Mouse (Mus musculus): ENCODE measurements around the gene Qrich1. TPM values are rescaled to one million over a fixed set of nuclear protein-coding genes. Genes with fewer than 3 reads are reported as not detected.
"Not testable (repeated sequence)": the region's sequence is repeated elsewhere in the genome, so short reads cannot be mapped to it uniquely, and the experiment has no call there.

The Qrich1 gene
- total RNA-seq, 2 experiments from 2014 or later = 61.6 to 65.7 TPM

DNA sequence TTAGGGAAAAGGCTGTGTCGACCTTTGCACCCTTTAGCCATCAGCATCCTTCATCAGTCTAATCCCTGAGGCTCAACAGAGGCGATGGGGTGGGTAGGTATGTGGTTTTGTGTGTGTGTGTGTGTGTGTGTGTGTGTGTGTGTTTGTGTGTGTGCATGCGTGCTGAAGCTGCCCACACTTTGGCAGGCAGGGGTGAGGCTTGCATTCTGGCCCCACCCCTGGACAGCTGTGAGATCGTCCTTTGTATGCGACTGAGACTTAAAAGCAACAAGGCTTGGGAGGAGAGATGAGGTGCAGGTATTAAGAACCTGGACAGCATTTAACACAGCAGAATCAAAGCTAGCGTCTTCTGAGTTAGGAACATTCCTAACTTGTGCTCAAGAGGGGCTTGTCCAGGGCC, 60.4 kb downstream of the Qrich1 start:
- intact Hi-C loops (cut with DNase I) = no loop called here
- no peak for DNase-seq (ENCODE audit: low spot score)

- intact Hi-C loops (cut with DNase I) = no loop called here
Observed at GRCm38 (mm10) chr9:108577934-108578544, 61.4 kb downstream of the Qrich1 start.

GRCm38 (mm10) chr9:108578545-108579343, 62.1 kb downstream of the Qrich1 start, which contains the start of gene Wdr6:
Wdr6 (minus strand) TSS chr9:108578739.
- intact Hi-C loops (cut with DNase I) = no loop called here

More at GRCm38 (mm10) chr9:108577934-108578544, 61.4 kb downstream of the Qrich1 start:
- DNase-seq (ENCODE audit: low spot score) = no peak

DNA sequence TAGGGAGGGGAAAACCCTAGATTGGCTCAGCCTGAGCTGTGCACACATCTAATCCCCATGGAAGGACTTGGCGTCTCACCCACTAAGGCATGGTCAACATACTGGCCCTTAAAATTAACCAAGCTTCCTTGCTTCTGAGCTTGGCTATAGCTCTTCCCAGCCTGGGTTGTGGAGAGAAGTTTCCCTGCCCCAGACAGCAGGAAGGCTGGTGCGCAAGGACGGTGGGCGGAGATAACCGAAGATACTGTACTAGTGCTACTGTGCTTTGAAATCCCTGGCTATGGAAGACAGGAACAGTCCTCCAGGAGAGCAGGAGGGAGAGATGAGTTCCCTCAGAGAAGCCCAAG, 62.7 kb downstream of the Qrich1 start:
- DNase-seq (ENCODE audit: low spot score) = no peak
- intact Hi-C loops (cut with DNase I) = no loop called here

More at GRCm38 (mm10) chr9:108578545-108579343, 62.1 kb downstream of the Qrich1 start, which contains the start of gene Wdr6:
- peak; percentile 88 for DNase-seq (ENCODE audit: low spot score)

DNA sequence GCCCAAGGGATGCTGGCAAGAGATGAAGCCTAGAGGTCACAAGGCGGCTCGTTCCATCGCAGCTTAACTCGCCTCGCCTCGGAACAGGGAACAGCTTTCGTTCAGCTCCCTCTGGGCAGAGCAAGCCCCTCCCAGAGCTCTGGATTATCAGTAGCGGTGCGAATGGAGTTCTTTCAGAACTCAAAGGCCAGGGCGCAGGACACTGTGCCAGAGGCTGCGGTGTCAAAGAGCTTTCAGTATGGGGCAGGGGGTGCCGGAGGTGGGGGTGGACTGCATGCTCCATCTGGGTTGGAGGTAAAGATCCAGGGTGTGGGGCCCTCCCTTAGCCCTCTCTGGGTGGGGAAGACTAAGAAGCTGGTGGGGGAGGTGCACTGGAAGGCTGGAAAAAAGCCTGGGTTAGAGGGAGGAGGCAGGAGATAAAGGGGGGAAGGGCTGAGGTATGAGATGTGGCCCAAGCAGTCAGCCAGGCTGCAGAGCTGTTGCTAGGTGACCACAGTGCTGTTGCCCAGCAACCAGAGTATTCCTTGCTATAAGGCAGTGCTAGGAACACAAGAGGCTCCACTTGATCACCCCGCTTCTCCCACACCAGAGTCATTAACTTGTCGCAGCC, 71.1 kb downstream of the Qrich1 start:
- intact Hi-C loops (cut with DNase I) = no loop called here
- peak; percentile 69 for DNase-seq (ENCODE audit: low spot score)

DNA sequence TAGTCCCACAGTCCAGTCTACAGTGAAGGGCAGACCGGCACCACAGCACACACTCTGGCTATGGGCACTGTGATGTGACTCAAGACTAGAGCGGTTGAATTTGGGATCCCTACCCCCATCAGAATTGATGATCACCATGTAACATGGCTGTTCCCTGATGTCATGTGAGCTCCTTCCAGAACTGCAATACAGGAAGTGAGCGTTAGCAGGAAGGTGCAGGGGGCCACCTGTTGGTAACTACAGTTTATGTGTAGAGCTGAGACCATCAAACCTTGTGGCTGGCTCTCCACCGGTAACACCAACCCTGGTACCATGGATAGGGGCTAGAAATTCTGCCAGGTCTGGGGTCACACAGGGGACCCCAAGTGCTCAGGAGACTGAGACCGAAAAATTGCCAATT, 72.6 kb downstream of the Qrich1 start:
- no peak for DNase-seq (ENCODE audit: low spot score)
- intact Hi-C loops (cut with DNase I) = no loop called here

- no peak for DNase-seq (ENCODE audit: low spot score)
- intact Hi-C loops (cut with DNase I) = no loop called here
Observed at GRCm38 (mm10) chr9:108591462-108591861, 74.9 kb downstream of the Qrich1 start.

GRCm38 (mm10) chr9:108594354-108594753, 77.7 kb downstream of the Qrich1 start:
- DNase-seq (ENCODE audit: low spot score) = no peak
- intact Hi-C loops (cut with DNase I) = no loop called here

DNA sequence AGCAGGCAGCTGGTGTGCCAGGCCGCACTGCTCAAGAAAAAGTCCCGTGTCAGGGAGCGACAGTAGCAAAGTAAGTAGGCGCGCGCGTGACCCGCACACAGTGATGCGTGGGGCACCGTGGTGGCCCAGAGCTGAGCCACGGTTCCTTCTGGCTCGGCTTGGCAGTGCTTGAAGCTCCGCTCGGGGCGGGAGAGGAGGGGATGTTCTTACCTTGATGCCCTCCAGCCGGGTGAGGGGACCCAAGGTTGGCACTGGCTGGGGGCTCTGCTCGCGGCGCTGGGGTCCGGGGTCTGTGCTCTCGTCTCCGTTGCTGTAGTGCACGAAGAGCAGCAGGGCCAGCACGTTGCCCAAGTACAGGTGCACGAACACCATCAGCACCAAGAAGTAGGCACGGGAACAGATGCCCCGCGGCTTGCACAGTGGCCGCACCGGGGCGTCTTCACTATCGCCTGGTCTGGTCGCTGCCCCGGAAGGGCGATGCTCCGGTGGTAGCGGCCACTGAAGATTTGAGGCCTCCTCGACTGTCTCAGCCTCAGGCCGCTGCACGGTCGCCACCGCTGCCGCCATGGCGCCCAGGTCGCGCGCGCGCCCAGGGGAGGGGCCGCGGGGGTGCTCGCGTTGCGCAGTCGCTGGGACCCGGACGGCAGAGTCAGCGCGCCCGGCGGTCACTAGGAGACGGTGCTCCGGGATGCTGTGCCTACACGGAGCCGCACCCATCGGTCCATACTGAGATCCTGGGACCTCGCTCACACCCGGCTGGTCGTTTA, 80.6 kb downstream of the Qrich1 start, which contains the start of gene P4htm:
P4htm (minus strand) TSS at position 670 of the 767 bp plus-strand sequence.
- peak; percentile 49 for DNase-seq (ENCODE audit: low spot score)
- intact Hi-C loops (cut with DNase I) = loop anchor here (2.0 kb wide), 1 partner anchor 26 kb away; no protein-coding TSS in a partner anchor

- intact Hi-C loops (cut with DNase I) = no loop called here
- DNase-seq (ENCODE audit: low spot score) = no peak
Observed at GRCm38 (mm10) chr9:108599021-108599566, 82.5 kb downstream of the Qrich1 start.

DNA sequence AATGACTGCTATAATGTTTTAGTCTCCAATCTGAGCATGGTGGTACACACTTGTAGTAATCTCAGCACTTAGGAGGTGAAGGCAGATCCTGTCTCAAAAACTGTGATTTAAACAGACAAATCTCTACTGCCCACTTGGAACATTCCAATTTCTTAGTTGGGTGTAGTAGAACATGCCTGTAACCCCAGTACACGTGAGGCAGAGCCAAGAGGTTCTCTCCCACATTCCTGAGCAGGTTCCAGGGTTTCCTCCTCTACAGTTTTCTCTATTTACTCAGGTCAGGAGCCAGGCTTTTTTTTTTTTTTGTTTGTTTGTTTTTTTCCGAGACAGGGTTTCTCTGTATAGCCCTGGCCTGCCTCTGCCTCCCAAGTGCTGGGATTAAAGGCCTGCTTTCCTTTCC, 83.4 kb downstream of the Qrich1 start:
- intact Hi-C loops (cut with DNase I) = no loop called here
- no peak for DNase-seq (ENCODE audit: low spot score)

DNA sequence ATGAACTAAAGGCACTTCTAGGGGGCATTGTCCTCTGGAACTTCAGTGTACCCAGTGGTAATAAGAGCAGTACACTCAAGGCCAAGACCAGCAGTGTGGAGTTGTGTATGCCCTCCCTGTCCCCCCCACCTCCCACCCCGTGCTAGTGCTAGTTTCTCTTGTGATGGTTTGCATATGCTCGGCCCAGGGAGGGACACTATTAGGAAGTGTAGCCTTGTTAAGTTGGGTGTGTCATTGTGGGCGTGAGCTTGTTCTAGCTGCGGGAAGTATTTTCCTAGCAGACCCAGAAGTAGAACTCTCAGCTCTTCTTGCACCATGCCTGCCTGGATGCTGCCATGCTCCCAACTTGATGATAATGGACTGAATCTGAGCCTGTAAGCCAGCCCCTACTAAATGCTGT, 85.4 kb downstream of the Qrich1 start:
- intact Hi-C loops (cut with DNase I) = no loop called here
- no peak for DNase-seq (ENCODE audit: low spot score)

DNA sequence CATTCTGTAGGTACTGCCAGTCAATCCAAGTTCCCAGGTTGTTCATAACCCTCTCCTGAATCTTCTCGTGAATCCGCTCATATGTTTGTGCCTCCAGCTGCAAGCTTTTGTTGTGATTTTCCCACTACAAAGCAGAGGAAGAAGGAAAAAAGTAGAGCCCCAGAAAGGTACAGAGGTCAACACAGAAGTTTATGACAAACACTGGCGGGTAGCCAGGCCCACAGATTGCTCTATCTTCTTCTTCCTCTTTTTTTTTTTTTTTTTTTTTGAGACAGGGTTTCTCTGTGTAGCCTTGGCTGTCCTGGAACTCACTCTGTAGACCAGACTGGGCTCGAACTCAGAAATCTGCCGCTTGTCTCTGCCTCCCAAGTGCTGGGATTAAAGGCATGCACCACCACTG, 91.3 kb downstream of the Qrich1 start:
- intact Hi-C loops (cut with DNase I); DNase-seq (ENCODE audit: low spot score): not testable (repeated sequence)

DNA sequence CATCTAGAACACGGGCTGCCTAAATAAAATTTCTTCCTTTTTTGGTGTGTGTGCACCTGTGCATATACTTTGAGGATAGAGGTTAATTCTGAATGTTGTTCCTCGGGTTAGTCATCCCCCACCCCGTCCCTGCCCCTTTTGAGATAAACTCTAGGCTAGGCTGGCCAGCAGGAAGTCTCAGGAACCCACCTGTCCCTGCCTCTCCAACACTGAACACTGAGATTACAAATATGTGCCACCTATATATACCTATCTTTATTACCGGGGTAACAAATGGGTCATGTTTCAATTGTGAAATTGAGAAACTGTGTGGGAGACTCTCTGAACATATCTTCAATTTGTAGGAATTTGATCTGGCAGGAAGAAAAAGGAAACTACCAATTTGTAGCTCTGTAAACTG, 92.3 kb downstream of the Qrich1 start:
- intact Hi-C loops (cut with DNase I) = no loop called here
- DNase-seq (ENCODE audit: low spot score) = no peak

Small RNA genes lying within 50 kb of the gene (microRNA-seq; reads per million reads assigned to microRNA genes)
- gene Gm24083 (not detected), gene Mir191 (not detected), gene Mir425 (1,386 reads per million, percentile 81 among the genes with 10 or more reads in this experiment)

Other genes with a start within 250 kb of the Qrich1 start
- 10 to 100 TPM; 20.3 to 24.2 TPM for gene Nicn1, start 226.4 kb upstream of the Qrich1 start, total RNA-seq (2021)
- 1 to 10 TPM; 4.9 to 6.6 TPM for gene Amt, start 220.0 kb upstream of the Qrich1 start, total RNA-seq (2021)
- gene Rhoa, start 210.7 kb upstream of the Qrich1 start, total RNA-seq (2021) = 100 to 1,000 TPM; 225 to 248 TPM
- gene Tcta, start 210.6 kb upstream of the Qrich1 start, total RNA-seq (2021) = 10 to 100 TPM; 39.2 to 47.2 TPM
- 100 to 1,000 TPM; 108 to 130 TPM for gene Gpx1, start 177.9 kb upstream of the Qrich1 start, total RNA-seq (2021)
- gene Usp4, start 169.0 kb upstream of the Qrich1 start, total RNA-seq (2021) = 10 to 100 TPM; 71.1 to 71.4 TPM
- gene 1700102P08Rik, start 124.0 kb upstream of the Qrich1 start, total RNA-seq (2021) = under 1 TPM; 0.73 to 0.78 TPM
- not detected for gene Ccdc36, start 88.3 kb upstream of the Qrich1 start, total RNA-seq (2021)
- gene BC048562, start 80.3 kb upstream of the Qrich1 start, total RNA-seq (2021) = not detected
- 10 to 100 TPM; 25.8 to 26.4 TPM for gene Ccdc71, start 56.3 kb upstream of the Qrich1 start, total RNA-seq (2021)
- gene Klhdc8b, start 55.2 kb upstream of the Qrich1 start, total RNA-seq (2021) = 10 to 100 TPM in 1 of 2 experiments, 1 to 10 TPM in 1; 9.5 to 10.1 TPM
- gene Lamb2, start 37.1 kb upstream of the Qrich1 start, total RNA-seq (2021) = 100 to 1,000 TPM; 354 to 360 TPM
- gene Usp19, start 26.2 kb upstream of the Qrich1 start, total RNA-seq (2021) = 10 to 100 TPM; 78.7 to 93.7 TPM
- gene Qars, start 9.1 kb upstream of the Qrich1 start, total RNA-seq (2021) = 10 to 100 TPM; 74.2 to 74.3 TPM
- 10 to 100 TPM; 47.5 to 47.6 TPM for gene Impdh2, start 43.5 kb downstream of the Qrich1 start, total RNA-seq (2021)
- gene Ndufaf3, start 50.6 kb downstream of the Qrich1 start, total RNA-seq (2021) = 10 to 100 TPM; 70.6 to 77.9 TPM
- 10 to 100 TPM; 21.0 to 21.3 TPM for gene Dalrd3, start 53.1 kb downstream of the Qrich1 start, total RNA-seq (2021)
- 10 to 100 TPM; 14.3 to 16.1 TPM for gene Wdr6, start 61.9 kb downstream of the Qrich1 start, total RNA-seq (2021)
- gene P4htm, start 80.9 kb downstream of the Qrich1 start, total RNA-seq (2021) = 10 to 100 TPM; 14.5 to 18.5 TPM
- 10 to 100 TPM; 41.3 to 42.2 TPM for gene Arih2, start 132.6 kb downstream of the Qrich1 start, total RNA-seq (2021)
- gene Slc25a20, start 145.3 kb downstream of the Qrich1 start, total RNA-seq (2021) = 100 to 1,000 TPM; 192 to 211 TPM
- gene Prkar2a, start 172.5 kb downstream of the Qrich1 start, total RNA-seq (2021) = 10 to 100 TPM; 80.3 to 81.8 TPM